Mouse (Mus musculus): ENCODE measurements around the gene 4930452B06Rik. TPM values are rescaled to one million over a fixed set of nuclear protein-coding genes. Genes with fewer than 3 reads are reported as not detected.

Gene 4930452B06Rik
- total and polyA plus RNA-seq, 3 experiments = not detected

DNA sequence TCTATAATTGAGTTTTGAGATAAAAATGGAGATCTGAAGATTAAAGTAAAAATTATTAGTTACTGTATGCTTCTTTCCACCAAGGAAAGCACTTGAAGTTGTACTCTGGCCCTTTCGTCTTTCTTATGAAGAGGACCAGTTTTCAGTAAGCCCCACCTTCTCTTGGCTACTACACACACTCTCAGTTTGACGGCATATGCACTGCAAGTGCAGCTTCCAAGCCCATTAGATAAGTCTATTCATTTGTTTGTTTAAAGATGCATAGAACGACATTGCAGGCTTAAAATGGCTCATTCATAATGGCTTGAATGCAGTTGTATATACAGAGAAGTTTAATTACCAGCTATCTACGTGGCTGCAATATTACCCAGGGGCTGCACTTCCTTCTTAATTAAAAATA, 171.1 kb downstream of the 4930452B06Rik start:
- H3K27me3 ChIP-seq (ENCODE audit: control insufficient read depth in 1 of 2, insufficient read depth in 2 of 2, low read length in 2 of 2) = no peaks in the 10 kb centered on the region
- no peaks in the 10 kb centered on the region for H3K79me2 ChIP-seq (ENCODE audit: control insufficient read depth, insufficient read depth, low read length, poor library complexity)
- H3K9me3 ChIP-seq (replicated peaks; ENCODE audit: insufficient read depth, low read length) = no peaks in the 10 kb centered on the region
- no peaks in the 10 kb centered on the region for H3K36me3 ChIP-seq (ENCODE audit: control insufficient read depth in 1 of 2, insufficient read depth in 2 of 2, low read length in 2 of 2)
- no peak overlapping the region for H3K27ac ChIP-seq (ENCODE audit: control insufficient read depth, low read depth, low read length)
- no peaks in the 10 kb centered on the region for H3K4me1 ChIP-seq (ENCODE audit: control insufficient read depth in 1 of 2, insufficient read depth in 2 of 2, low read length in 2 of 2)
- no peak overlapping the region for H3K9ac ChIP-seq (ENCODE audit: control insufficient read depth, low read depth, low read length, poor library complexity, severe bottlenecking)
- H3K4me3 ChIP-seq (ENCODE audit: control insufficient read depth in 1 of 2, insufficient read depth in 1 of 2, low read depth in 2 of 2, low read length in 2 of 2) = no peak overlapping the region
- DNase-seq (ENCODE audit: low read depth, low spot score) = no peak
- TF ChIP-seq JUND (IDR thresholded peaks at IDR 0.05; ENCODE audit: low read depth, low read length) = no peak
- TF ChIP-seq ZKSCAN1 (IDR thresholded peaks at IDR 0.05; ENCODE audit: low read depth, low read length) = no peak
- TF ChIP-seq TBP (IDR thresholded peaks at IDR 0.05; ENCODE audit: low read depth, low read length) = no peak

DNA sequence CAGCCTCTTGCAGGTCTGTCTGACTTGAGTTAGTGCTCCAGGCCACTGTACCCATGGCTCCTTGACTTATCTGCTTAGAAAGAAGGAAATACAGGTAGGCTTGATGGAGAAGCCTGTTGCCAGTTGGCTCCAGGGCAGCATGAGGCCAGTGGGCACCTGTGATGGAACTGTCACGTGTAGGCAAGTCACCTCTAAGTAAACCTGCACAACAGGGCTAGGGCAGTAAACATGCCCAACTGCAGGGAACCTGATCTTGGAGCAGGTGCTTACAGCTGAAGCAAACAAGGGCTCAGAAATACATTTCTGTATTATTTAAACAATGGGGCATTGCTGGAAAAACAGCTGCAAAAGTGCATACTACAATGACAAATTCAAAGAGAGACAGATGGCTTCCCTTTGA, 171.8 kb downstream of the 4930452B06Rik start:
- no peaks in the 10 kb centered on the region for H3K9me3 ChIP-seq (replicated peaks; ENCODE audit: insufficient read depth, low read length)
- H3K27me3 ChIP-seq (ENCODE audit: control insufficient read depth in 1 of 2, insufficient read depth in 2 of 2, low read length in 2 of 2) = no peaks in the 10 kb centered on the region
- H3K79me2 ChIP-seq (ENCODE audit: control insufficient read depth, insufficient read depth, low read length, poor library complexity) = no peaks in the 10 kb centered on the region
- H3K9ac ChIP-seq (ENCODE audit: control insufficient read depth, low read depth, low read length, poor library complexity, severe bottlenecking) = no peak overlapping the region
- no peak overlapping the region for H3K27ac ChIP-seq (ENCODE audit: control insufficient read depth, low read depth, low read length)
- TF ChIP-seq EP300 (IDR thresholded peaks at IDR 0.05; ENCODE audit: low read depth in 1 of 2, low read length in 2 of 2) (no peak), ETS1 (IDR thresholded peaks at IDR 0.05; ENCODE audit: low read depth, low read length) (no peak), NRF1 (IDR thresholded peaks at IDR 0.05; ENCODE audit: insufficient read depth, low read depth, low read length, poor library complexity, severe bottlenecking) (no peak), CHD2 (IDR thresholded peaks at IDR 0.05; ENCODE audit: low read length) (no peak), TBP (IDR thresholded peaks at IDR 0.05; ENCODE audit: low read depth, low read length) (no peak), ZMIZ1 (IDR thresholded peaks at IDR 0.05; ENCODE audit: low read depth, low read length) (no peak)
- H3K36me3 ChIP-seq (ENCODE audit: control insufficient read depth in 1 of 2, insufficient read depth in 2 of 2, low read length in 2 of 2) = no peaks in the 10 kb centered on the region
- DNase-seq (ENCODE audit: low read depth, low spot score) = no peak
- no peak overlapping the region for H3K4me3 ChIP-seq (ENCODE audit: control insufficient read depth in 1 of 2, insufficient read depth in 1 of 2, low read depth in 2 of 2, low read length in 2 of 2)
- H3K4me1 ChIP-seq (ENCODE audit: control insufficient read depth in 1 of 2, insufficient read depth in 2 of 2, low read length in 2 of 2) = no peaks in the 10 kb centered on the region

DNA sequence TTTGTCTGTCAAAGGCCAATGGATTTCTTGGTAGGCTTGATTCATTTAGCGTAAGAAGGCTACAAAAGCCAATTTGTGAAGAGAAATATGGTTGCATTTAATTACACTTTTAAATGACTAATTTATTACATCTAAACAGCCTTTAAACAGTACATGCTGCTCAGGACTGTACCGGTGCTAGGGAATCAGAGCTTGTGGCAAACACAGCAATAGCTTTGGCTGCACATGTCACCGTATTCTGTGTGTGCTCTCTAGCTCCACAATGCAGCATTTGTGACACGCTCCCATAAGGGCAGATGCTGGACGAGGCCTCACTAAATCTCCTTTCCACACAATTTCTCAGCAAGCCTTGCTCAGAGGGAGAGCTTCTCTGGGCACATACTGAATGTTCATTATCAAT, 187.9 kb downstream of the 4930452B06Rik start:
- Histone ChIP-seq H3K27me3 (ENCODE audit: control insufficient read depth in 1 of 2, insufficient read depth in 2 of 2, low read length in 2 of 2) (no peaks in the 10 kb centered on the region), H3K9me3 (replicated peaks; ENCODE audit: insufficient read depth, low read length) (no peaks in the 10 kb centered on the region), H3K27ac (ENCODE audit: control insufficient read depth, low read depth, low read length) (no peak overlapping the region), H3K36me3 (ENCODE audit: control insufficient read depth in 1 of 2, insufficient read depth in 2 of 2, low read length in 2 of 2) (no peaks in the 10 kb centered on the region), H3K4me3 (ENCODE audit: control insufficient read depth in 1 of 2, insufficient read depth in 1 of 2, low read depth in 2 of 2, low read length in 2 of 2) (no peak overlapping the region), H3K79me2 (ENCODE audit: control insufficient read depth, insufficient read depth, low read length, poor library complexity) (no peaks in the 10 kb centered on the region), H3K4me1 (ENCODE audit: control insufficient read depth in 1 of 2, insufficient read depth in 2 of 2, low read length in 2 of 2) (no peaks in the 10 kb centered on the region), H3K9ac (ENCODE audit: control insufficient read depth, low read depth, low read length, poor library complexity, severe bottlenecking) (no peak overlapping the region)
- DNase-seq (ENCODE audit: low read depth, low spot score) = no peak
- TF ChIP-seq MXI1 (IDR thresholded peaks at IDR 0.05; ENCODE audit: low read depth, low read length) (no peak), ETS1 (IDR thresholded peaks at IDR 0.05; ENCODE audit: low read depth, low read length) (no peak), CTCF (IDR thresholded peaks at IDR 0.05 in 2 of 3, conservative IDR thresholded peaks at IDR 0.05 in 1 of 3; ENCODE audit: control insufficient read depth in 1 of 3, insufficient read depth in 1 of 3, low read depth in 2 of 3, low read length in 3 of 3, poor library complexity in 1 of 3, severe bottlenecking in 1 of 3) (no peak), TBP (IDR thresholded peaks at IDR 0.05; ENCODE audit: low read depth, low read length) (no peak), MYB (IDR thresholded peaks at IDR 0.05; ENCODE audit: low read depth, low read length) (no peak), CHD1 (IDR thresholded peaks at IDR 0.05; ENCODE audit: low read depth, low read length) (no peak), POLR2AphosphoS5 (IDR thresholded peaks at IDR 0.05; ENCODE audit: borderline replicate concordance, low read depth, low read length) (no peak), BHLHE40 (IDR thresholded peaks at IDR 0.05; ENCODE audit: borderline replicate concordance, low read depth, low read length) (no peak), ZMIZ1 (IDR thresholded peaks at IDR 0.05; ENCODE audit: low read depth, low read length) (no peak), RCOR1 (IDR thresholded peaks at IDR 0.05; ENCODE audit: low read depth, low read length) (no peak), MAZ (IDR thresholded peaks at IDR 0.05; ENCODE audit: low read depth, low read length) (no peak), CHD2 (IDR thresholded peaks at IDR 0.05; ENCODE audit: low read length) (no peak), TAL1 (IDR thresholded peaks at IDR 0.05; ENCODE audit: low read length) (no peak), E2F4 (IDR thresholded peaks at IDR 0.05; ENCODE audit: borderline replicate concordance, low read depth, low read length) (no peak), SMC3 (IDR thresholded peaks at IDR 0.05; ENCODE audit: low read depth, low read length) (no peak), EP300 (IDR thresholded peaks at IDR 0.05; ENCODE audit: low read depth in 1 of 2, low read length in 2 of 2) (no peak), POLR2AphosphoS2 (IDR thresholded peaks at IDR 0.05; ENCODE audit: low read length) (no peak)
